ENCODE assay signal across 9 mouse cellular contexts in genomic region chr11:120220963-120221827, GRCm38 (mm10). TPM values are rescaled to one million over a fixed set of nuclear protein-coding genes. Genes with fewer than 3 reads are reported as not detected.
A peak's percentile ranks its signal among the peaks of the same experiment; 100 is the strongest.
DNase-seq lines count a peak whose midpoint lies in the region; ATAC-seq and TF ChIP-seq lines count a peak whose summit lies in the region.
"Had no signal": no experiment of that assay in that cellular context is flagged by ENCODE, and none has a peak within 500 bp of the region (broad histone marks: within the 10 kb centered on the region; RNA-seq: fewer than 3 reads in every experiment).

No protein-coding gene starts in this region.

- intact Hi-C loops in heart, postnatal 25 days (cut with DNase I) = no loop called here

- H3K27me3 ChIP-seq in heart, embryonic 11.5 days (ENCODE audit: control insufficient read depth, insufficient read depth, low read length) = no peaks in the 10 kb centered on the region
- no peaks in the 10 kb centered on the region for H3K27me3 ChIP-seq in lung, embryonic 15.5 days
- H3K27me3 ChIP-seq in heart, postnatal 0 days (ENCODE audit: control insufficient read depth, insufficient read depth, low read length) = no peaks in the 10 kb centered on the region
- no peaks in the 10 kb centered on the region for H3K27me3 ChIP-seq in midbrain, embryonic 15.5 days (replicated peaks)

- H3K4me2 ChIP-seq in heart, embryonic 11.5 days = peak overlapping the region; percentile 29; the same call in 1 of the 2 replicates
- peak overlapping the region; percentile 32 for H3K4me2 ChIP-seq in lung, embryonic 15.5 days
- no peak overlapping the region for H3K4me2 ChIP-seq in heart, postnatal 0 days (ENCODE audit: low read depth, low read length)
- no peak overlapping the region for H3K4me2 ChIP-seq in midbrain, embryonic 15.5 days

- 43% methylated on average over 12 of the region's 12 CpGs for WGBS in heart, embryonic 11.5 days (ENCODE audit: insufficient replicate concordance)
- WGBS in lung, embryonic 15.5 days = 38% methylated on average over 12 of the region's 12 CpGs
- WGBS in heart, postnatal 0 days = 38% methylated on average over 12 of the region's 12 CpGs
- 60% methylated on average over 12 of the region's 12 CpGs for WGBS in midbrain, embryonic 15.5 days

- TF ChIP-seq CTCF in heart, postnatal 0 days (IDR thresholded peaks at IDR 0.05; ENCODE audit: low read depth) = no peak

- H3K4me1 ChIP-seq in heart, embryonic 11.5 days (ENCODE audit: control insufficient read depth, insufficient read depth, low read length) = peaks cover 80% of the 10 kb centered on the region
- H3K4me1 ChIP-seq in lung, embryonic 15.5 days = peaks cover 59% of the 10 kb centered on the region
- peaks cover 58% of the 10 kb centered on the region for H3K4me1 ChIP-seq in heart, postnatal 0 days (ENCODE audit: control insufficient read depth, insufficient read depth)
- H3K4me1 ChIP-seq in midbrain, embryonic 15.5 days = peaks cover 52% of the 10 kb centered on the region

- no peak for DNase-seq in heart, postnatal 25 days (ENCODE audit: low spot score)
- DNase-seq in lung, postnatal 10 days = no peak
- DNase-seq in heart, postnatal 0 days (ENCODE audit: low spot score) = no peak
- DNase-seq in urinary bladder, postnatal 4 days (ENCODE audit: low spot score in 2 of 2) = no peak
- DNase-seq in thymus, postnatal 14 days = no peak

- H3K36me3 ChIP-seq in heart, embryonic 11.5 days (ENCODE audit: control insufficient read depth, insufficient read depth, low read length) = no peaks in the 10 kb centered on the region
- no peaks in the 10 kb centered on the region for H3K36me3 ChIP-seq in lung, embryonic 15.5 days
- no peaks in the 10 kb centered on the region for H3K36me3 ChIP-seq in heart, postnatal 0 days (replicated peaks; ENCODE audit: control insufficient read depth, insufficient read depth, low read length)
- H3K36me3 ChIP-seq in midbrain, embryonic 15.5 days (replicated peaks) = no peaks in the 10 kb centered on the region

- H3K9me3 ChIP-seq in heart, embryonic 11.5 days (replicated peaks; ENCODE audit: control insufficient read depth, low read length) = no peaks in the 10 kb centered on the region
- H3K9me3 ChIP-seq in lung, embryonic 15.5 days = no peaks in the 10 kb centered on the region
- no peaks in the 10 kb centered on the region for H3K9me3 ChIP-seq in heart, postnatal 0 days (replicated peaks; ENCODE audit: control insufficient read depth, low read length)
- no peaks in the 10 kb centered on the region for H3K9me3 ChIP-seq in midbrain, embryonic 15.5 days

- no peak for TF ChIP-seq EP300 in heart, postnatal 0 days (IDR thresholded peaks at IDR 0.05; ENCODE audit: low read depth)

- H3K4me3 ChIP-seq in heart, embryonic 11.5 days (ENCODE audit: low read depth, low read length) = no peak overlapping the region
- peak overlapping the region; percentile 3 for H3K4me3 ChIP-seq in lung, embryonic 15.5 days
- no peak overlapping the region for H3K4me3 ChIP-seq in heart, postnatal 0 days (ENCODE audit: low read depth, low read length)
- H3K4me3 ChIP-seq in midbrain, embryonic 15.5 days = no peak overlapping the region
- H3K4me3 ChIP-seq: heart, adult 2 months had no signal

- 0 out of 2 replicates have a peak overlapping the region, but pooled peaks have one; percentile 46 for H3K9ac ChIP-seq in heart, embryonic 11.5 days (ENCODE audit: low read depth, low read length)
- 0 out of 2 replicates have a peak overlapping the region, but pooled peaks have one; percentile 12 for H3K9ac ChIP-seq in lung, embryonic 15.5 days
- H3K9ac ChIP-seq in heart, postnatal 0 days (replicated peaks; ENCODE audit: low read depth, low read length) = no peak overlapping the region
- H3K9ac ChIP-seq in midbrain, embryonic 15.5 days = no peak overlapping the region

- ATAC-seq in heart, embryonic 11.5 days (replicated peaks; ENCODE audit: insufficient number of reproducible peaks, low FRiP score, low TSS enrichment) = no peak
- ATAC-seq in lung, embryonic 15.5 days (ENCODE audit: borderline replicate concordance, extremely low read depth, low FRiP score, low TSS enrichment) = no peak
- ATAC-seq in heart, postnatal 0 days (ENCODE audit: insufficient read depth, low read depth) = no peak
- ATAC-seq in midbrain, embryonic 15.5 days (replicated peaks) = no peak

- H3K27ac ChIP-seq in heart, embryonic 11.5 days (ENCODE audit: low read depth, low read length) = peak overlapping the region; percentile 79; the same call in 1 of the 2 replicates
- peak overlapping the region; percentile 78 for H3K27ac ChIP-seq in lung, embryonic 15.5 days
- H3K27ac ChIP-seq in heart, postnatal 0 days (ENCODE audit: low read depth) = peak overlapping the region; percentile 70
- H3K27ac ChIP-seq in midbrain, embryonic 15.5 days = peak overlapping the region; percentile 27; the same call in 1 of the 2 replicates

RNA-seq across cellular contexts. Expression of gene Bahcc1, which starts 11.6 kb away (rescaled TPM):
- 7.0 and 9.1 TPM in 2 replicates for polyA plus RNA-seq in heart, embryonic 11.5 days (2014; fragmentation: Nextera tagmentation; extraction: Ambion mirVana)
- 1 to 10 TPM; 7.8 to 8.3 TPM for total RNA-seq in heart, postnatal 25 days (2021)
- polyA plus RNA-seq in lung, embryonic 15.5 days (2015; fragmentation: Nextera tagmentation; extraction: Ambion mirVana) = 8.7 and 9.2 TPM in 2 replicates
- 12.2 and 13.1 TPM in 2 replicates for total RNA-seq in heart, postnatal 0 days (2014; rRNA removed; ENCODE audit: low replicate concordance)
- polyA plus RNA-seq in heart, postnatal 0 days (2015; fragmentation: Nextera tagmentation; extraction: Ambion mirVana) = 2.8 and 3.5 TPM in 2 replicates
- polyA plus RNA-seq in midbrain, embryonic 15.5 days (2015; fragmentation: Nextera tagmentation; extraction: Ambion mirVana) = 16.2 and 16.7 TPM in 2 replicates

Comparison
In these comparisons a context has a peak if more than half of its experiments do, and no peak if none do; other contexts are left out.
1. H3K4me2 ChIP-seq: peak in heart, embryonic 11.5 days (single experiment) and lung, embryonic 15.5 days (single experiment); none in heart, postnatal 0 days (single experiment) and midbrain, embryonic 15.5 days (single experiment).
2. H3K9ac ChIP-seq: peak in heart, embryonic 11.5 days (single experiment) and lung, embryonic 15.5 days (single experiment); none in heart, postnatal 0 days (single experiment) and midbrain, embryonic 15.5 days (single experiment).
3. H3K27ac ChIP-seq: peak in every context shown above with its lines; median percentile 79 in heart, embryonic 11.5 days; 78 in lung, embryonic 15.5 days; 70 in heart, postnatal 0 days; 27 in midbrain, embryonic 15.5 days.